Mouse (Mus musculus) frontal cortex, postnatal 14 days (tissue): Measurements from ENCODE around the gene Nup98.
A peak's percentile ranks its signal among the peaks of the same experiment; 100 is the strongest.

Experiments
- DNase-seq, 2 experiments: peaks; one replicate each; pipeline ENCODE4 v3.0.0; 2022; ENCODE audit warnings: low spot score in 2 of 2

Nup98 gene

DNA sequence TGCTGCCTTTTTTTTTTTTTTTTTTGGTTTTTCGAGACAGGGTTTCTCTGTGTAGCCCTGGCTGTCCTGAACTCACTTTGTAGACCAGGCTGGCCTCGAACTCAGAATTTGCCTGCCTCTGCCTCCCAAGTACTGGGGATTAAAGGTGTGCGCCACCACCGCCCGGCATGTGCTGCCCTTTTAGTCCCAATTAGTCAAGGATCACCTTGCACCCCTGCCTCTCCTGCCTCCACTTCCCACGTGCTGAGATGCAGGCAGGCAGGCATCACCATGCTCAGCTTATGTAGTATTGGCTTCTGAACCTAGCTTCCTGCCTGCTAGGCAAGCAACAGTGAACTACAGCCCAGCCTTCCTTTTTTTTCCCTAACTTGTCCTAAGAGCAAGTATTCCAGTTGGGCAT is 92.6 kb downstream of the Nup98 start:
- DNase-seq = no peak

DNA sequence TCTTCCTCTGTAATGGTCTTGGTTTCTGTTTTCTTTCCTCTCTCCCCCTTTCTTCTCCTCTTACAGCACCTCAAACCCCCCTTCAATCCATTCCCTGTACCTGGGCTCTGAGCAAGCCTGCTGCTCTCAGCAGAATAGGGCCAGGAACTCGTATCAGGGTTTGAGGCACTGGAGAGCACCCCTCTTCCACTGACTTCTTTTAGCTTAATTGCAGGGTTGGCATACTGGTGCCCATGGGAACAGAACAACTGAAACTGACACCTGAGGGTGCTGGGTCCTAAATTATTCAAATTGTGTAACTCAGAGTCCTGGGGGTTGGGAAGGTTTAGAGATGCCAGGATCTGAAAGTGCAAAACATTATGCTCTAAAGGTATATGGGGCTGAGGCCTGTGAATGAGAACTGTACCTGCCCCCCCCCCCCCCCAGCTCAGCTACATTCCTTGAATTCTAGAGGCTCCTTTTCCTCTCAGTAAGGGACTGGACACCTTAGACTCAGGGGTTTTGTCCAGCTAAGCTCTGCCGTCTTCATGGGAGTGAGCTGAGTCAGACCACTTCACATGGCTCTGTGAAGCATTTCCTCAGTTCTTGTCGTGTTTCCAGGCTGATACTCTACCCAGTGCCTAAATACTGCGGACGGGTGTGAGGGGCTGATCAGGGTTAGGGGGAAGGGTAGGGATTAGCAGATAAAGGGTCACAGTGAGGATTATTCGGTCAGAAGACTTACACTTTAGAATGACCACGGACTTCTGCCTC is 93.2 kb downstream of the Nup98 start, which contains the start of gene Chrna10:
Gene Chrna10, minus strand, starts transcription at position 250 of the 753 bp plus-strand sequence.
- no peak for DNase-seq

DNA sequence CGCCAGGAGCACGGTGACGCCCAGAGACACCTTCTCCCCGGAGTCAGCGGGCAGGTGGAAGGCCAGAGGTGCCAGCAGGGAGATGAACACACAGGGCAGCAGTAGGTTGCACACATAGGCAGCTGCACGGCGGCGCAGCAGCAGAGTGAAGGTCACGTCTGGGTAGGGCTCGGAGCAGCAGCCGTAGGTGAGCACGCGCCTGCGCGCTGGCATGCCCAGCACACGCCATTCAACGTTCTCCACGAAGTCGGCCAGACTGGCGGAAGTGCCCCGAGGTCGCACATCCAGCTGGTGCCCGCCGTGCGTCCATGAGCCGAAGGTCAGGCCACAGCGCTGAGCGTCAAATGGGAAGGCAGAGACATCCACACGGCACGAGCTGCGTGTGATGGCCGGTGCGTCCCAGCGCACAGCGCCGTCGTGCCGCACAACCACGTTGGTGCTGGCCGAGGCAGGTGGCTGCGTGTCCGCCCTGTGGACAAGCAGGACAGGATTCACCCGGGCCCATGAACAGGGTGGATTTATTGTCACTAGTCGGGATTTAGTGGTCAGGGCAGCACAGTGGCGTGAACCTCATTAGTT is 96.7 kb downstream of the Nup98 start:
- no peak for DNase-seq

DNA sequence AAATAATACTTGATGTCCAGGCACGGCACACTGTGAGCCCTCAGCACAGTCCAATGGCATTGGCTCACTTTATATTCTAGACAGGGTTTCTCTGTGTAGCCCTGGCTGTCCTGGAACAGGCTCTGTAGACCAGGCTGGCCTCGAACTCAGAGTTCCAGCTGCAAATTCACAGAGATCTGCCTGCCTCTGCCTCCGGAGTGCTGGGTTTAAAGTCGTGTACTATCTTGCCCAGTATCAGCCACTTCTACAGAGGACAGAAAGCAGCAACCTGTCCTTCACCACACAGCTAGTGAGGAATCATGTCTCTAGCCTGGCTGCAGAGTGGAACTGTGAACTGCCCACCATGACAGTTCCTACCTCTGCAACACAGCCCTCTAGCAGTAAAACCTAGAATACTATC is 100.2 kb downstream of the Nup98 start:
- DNase-seq = no peak

DNA sequence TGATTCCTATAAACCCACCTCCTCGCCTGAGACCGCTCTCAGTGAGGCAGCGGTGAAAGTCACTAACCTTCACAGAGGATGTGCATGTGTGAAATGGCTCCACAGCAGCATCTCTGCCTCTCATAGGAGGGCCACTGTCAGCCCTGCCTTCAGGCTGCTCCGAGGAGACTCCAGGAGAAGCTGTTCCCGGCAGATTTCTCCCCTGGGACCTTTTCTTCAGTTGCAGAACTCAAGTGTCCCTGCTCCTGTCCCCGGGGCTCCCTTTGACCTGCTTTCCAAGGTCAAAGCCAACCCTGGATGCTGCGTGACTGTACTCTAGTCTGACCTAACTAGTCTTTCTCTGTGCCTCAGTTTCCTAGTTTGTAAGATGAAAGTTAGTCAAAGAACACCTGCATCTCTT is 100.8 kb downstream of the Nup98 start, which contains the start of gene Art5:
Gene Art5, minus strand, starts transcription at position 319 of the 400 bp plus-strand sequence.
- DNase-seq = no peak

DNA sequence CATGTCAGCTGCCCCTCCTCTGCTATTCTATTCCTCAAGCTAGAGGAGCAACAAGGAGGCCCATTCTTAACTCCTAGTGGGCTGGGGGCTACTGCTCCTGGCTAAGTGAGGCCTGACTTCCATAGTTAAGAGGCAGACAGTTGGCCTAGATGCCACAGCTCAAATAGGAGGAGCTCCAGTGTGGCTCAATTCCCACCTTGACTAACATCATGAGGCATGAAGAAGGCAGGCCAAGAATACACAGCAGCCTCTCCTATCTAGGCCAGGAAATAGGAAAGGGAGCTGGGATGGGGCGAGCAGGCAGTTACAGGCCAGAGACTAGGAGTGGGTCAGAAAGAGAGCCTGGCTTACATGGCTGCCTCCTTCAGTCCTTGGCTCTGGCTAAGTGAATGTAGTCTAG is 101.8 kb downstream of the Nup98 start:
- no peak for DNase-seq

DNA sequence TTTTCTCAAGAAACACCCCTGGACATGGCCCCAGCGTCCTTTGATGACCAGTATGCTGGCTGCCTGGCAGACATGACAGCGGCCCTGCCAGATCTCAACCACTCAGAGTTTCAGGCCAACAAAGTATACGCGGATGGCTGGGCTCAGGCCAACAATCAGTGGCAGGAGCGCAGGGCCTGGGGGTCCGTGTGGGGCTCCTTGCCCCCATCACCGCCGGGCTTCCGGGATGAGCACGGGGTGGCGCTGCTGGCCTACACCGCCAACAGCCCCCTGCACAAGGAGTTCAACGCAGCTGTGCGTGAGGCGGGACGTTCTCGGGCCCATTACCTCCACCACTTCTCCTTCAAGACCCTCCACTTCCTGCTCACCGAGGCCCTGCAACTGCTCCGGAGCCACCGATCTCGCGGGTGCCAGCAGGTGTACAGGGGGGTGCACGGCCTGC is 103.3 kb downstream of the Nup98 start:
- no peak for DNase-seq

DNA sequence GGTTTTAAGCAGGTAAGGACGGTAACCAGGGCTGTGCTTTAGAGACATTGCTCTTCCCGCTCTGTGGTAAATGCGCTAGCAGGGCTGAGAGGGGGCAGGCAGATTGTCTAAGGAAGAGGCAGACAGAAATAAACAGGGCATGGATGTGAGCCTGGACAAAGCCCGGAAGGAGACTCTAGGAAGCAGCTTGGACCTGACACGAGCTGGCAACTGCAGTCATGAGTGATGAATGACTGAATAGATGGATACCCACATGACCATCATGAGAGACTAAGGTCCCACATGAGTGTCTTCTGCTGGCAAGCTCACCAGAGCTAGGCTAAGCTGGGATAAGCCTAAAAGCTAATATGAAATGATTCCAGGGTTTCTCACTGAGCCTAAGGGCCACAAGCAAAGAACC is 105.8 kb downstream of the Nup98 start:
- no peak for DNase-seq

DNA sequence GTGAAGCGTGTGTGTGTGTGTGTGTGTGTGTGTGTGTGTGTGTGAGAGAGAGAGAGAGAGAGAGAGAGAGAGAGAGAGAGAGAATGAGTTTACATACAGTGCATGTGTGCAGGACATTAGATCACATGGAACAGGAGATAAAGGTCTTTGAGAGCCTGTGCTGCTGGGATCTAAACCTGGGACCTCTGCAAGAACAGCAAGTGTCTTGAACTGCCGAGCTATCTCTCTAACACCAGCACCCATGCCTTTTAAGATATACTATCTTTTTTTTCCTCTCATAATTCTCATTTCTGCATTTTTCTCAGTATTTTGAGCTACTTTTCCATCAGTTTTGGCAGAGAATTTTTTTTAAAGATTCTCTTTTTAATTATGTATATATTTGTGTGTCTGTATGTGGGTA is 106.4 kb downstream of the Nup98 start:
- DNase-seq = no peak

DNA sequence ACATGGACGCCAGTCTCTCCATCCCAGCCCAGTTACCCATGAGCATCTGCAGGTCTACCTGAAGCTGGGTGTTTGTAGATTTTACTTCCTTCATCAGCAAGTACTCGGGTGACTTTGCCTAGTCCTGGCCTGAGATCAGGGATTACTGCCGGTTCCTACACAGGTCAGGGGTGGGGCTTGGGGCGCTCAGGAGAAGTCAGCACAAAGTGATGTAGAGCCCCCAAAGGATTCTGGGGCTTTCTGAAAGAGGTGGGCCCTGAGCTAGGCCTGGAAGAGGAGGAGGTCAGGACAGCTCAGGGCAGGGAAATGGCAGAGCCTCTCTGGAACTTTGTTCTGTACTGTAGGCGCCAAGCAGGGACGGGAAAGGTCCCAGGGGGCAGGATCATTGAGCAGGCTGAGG is 107.3 kb downstream of the Nup98 start:
- DNase-seq = no peak

DNA sequence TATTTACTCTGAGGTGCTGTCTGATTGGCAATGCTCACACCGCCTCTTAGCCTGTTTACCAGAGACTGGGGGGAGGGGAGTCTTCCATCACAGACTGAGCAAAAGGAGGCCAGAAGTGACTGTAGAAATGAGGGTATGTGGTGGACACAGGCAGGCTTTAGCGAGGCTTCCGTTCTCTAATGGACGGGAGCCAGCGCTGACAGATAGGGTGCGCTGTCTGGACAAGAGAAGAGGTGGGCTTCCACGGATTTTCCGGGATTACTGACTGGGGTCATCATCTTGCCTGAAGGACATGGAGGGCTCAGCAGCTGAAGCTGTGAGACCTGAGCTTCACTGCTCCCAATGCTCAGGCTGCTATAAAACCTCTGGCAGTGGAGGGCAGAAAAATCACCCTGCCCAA is 107.7 kb downstream of the Nup98 start:
- no peak for DNase-seq

DNA sequence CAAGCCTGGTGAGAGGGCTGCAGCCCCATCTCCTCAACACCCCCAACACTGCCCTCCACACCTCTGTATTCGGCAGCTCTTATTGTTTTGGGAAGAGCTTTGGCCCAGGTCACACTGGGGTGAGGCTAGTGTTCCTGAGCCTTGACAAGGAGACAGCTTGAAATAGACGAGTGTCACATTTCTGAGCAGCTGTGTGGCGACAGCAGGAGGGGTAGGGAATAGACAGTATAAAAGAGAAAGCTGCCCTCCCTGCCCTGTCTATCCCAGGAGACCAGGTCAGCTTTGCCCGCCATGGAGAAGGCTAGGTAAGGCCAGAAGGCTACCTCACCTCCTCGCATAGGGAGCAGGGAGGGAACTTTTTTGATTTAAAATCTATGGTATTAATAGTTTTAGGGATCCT is 108.5 kb downstream of the Nup98 start, which contains the start of gene Art1:
Gene Art1, plus strand, starts transcription at position 257 of the 400 bp plus-strand sequence.
- DNase-seq = no peak

DNA sequence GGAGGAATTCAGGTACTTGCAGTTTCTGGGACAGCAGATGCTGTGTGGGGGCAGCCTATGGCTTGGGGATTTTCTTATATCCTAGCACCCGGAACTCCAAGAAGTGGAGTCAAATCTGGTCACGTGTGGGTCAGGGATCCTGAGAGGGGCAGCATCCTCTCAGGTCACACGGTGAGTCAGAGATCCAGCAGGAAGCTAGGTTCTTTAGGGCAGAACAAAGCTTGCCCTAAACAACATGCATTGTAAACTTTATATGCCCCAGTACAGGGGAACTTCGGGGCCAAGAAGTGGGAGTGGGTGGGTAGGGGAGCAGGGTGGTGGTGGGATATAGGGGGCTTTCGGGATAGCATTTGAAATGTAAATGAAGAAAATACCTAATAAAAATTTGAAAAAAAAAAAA is 109.1 kb downstream of the Nup98 start:
- no peak for DNase-seq

DNA sequence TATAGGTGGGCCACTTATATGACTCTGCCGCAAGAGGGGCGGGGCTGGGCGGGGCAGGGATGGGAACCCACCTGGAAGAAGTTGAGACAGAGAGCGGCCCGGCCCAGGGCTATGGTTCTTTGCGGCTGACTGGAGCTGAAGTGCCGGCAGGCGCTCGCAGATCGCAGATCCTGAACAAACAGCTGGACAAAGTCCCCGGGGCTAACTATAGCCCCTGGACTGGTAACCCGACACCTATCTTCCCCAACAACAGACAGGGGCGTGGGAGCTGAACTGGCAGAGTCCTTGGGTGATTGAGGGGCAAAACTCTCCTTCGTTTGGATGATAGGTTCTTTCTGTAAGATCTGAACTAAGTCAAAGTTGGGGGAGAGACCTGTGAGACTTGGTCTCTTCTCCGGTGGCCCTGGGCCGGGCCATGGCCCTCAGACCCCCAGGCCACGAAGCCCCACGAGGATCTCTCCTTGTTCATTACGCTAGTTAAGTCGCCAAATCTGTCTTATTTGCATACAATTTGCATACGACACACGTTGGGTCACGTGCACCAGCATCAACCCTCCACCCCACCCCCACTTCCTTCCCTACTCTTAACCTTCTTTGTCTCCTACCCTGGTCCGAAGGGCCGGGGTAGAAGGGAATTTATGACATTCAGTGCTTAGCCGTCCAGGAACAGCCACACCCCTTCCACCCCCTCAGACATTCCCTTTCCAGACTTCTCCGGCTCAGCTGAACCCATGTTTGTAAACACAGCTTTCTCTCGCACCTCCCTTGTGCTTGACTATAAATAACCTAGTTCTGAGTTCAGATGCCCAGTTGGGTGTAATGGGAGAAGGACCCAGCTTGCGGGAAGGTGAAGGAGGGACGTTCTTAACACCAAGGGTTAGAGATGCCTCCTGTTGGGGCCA is 110.0 kb downstream of the Nup98 start:
- no peak for DNase-seq

DNA sequence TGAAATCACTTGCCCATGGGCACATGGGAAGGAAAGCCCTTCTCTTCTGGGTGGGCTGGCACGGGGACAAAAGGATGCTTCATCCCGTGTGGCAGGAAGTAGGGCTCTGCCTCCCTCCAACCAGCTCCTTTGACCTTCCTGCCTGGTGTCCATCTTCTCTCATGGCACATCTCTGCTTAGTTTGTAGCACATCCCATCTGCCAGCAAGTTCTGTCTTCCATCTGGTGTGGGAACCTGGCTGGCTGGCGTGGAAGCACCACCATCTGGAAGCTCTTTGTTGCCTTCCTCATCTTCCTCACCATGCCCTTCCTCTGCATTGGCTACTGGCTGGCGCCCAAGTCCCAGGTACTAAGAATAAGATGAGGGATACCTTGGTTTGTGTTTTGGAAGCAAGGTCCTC is 122.6 kb downstream of the Nup98 start:
- no peak for DNase-seq

DNA sequence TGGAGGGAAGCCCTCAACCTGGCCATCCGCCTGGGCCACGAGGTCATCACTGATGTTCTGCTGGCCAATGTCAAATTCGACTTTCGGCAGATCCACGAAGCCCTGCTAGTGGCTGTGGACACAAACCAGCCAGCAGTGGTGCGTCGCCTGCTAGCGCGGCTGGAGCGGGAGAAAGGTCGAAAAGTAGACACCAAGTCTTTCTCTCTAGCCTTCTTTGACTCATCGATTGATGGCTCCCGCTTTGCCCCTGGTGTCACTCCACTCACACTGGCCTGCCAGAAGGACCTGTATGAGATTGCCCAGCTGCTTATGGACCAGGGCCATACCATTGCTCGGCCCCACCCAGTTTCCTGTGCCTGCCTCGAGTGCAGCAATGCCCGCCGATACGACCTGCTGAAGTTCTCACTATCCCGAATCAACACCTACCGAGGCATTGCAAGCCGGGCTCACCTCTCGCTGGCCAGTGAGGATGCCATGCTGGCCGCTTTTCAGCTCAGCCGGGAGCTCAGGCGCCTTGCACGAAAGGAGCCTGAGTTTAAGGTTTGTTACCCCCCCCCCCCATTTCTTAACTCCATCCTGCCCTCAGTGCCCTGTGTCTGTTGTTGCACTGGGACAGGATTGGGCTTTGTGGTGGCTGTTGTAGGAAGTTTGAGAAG is 125.8 kb downstream of the Nup98 start:
- no peak for DNase-seq

DNA sequence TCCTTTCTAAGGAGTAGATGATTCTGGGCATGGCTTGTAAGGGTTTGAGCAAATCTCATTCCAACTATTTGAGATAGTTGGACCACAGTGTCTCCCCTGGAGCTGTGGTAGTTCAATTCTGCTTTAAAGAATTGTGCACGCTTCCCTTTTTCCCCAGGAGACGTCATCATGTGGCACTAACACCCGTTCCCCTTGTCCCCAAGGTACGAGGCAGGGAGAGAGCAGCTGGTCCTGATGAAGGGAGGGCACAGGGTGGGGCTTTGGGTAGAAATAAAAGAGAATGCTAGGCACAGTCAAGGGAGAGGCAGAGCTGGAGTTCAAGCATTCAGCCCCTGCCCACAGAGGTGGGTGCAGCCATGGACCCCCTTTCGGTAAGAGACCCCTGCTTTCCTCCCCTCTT is 127.2 kb downstream of the Nup98 start, which contains the start of gene Trpc2:
Gene Trpc2, plus strand, starts transcription at position 301 of the 400 bp plus-strand sequence.
- DNase-seq = no peak

DNA sequence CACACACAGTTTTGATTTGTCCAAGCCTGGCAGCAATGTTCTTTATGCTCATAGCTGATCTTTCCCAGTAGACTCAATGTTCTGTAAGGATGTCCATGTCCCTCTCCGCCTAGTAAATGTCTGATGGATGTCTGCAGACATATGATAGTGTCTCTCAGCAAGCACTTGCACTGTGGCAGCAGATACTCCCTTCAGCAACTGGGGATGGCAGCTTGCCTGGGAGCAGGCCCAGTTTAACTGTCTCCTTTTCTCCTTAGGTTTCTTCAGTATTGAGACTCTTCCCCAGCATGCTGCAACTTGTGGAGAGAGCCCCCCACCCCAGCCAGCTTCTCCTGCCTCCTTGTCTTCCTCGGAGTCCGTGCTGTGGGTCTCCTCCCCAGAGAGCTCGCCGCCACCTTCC is 128.2 kb downstream of the Nup98 start:
- DNase-seq = no peak

DNA sequence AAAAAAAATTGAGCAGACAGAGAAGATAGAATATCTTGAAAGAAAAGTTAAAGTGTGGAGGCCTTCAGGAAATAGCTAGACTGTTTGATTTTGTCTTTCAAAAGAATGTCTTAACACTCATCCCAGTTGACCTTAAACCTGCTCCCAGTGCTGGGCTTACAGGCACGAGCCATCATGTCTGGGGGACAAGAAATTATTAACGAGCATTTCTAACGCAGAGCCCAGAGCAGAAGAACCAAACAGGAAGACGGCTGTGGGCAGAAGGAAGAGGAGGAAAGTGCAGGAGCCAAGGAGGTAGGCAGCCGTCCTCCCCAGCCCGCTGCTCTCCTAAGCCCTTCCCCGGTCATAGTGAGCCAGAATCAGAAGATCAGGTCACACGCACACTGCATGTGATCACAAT is 129.7 kb downstream of the Nup98 start:
- DNase-seq = no peak

DNA sequence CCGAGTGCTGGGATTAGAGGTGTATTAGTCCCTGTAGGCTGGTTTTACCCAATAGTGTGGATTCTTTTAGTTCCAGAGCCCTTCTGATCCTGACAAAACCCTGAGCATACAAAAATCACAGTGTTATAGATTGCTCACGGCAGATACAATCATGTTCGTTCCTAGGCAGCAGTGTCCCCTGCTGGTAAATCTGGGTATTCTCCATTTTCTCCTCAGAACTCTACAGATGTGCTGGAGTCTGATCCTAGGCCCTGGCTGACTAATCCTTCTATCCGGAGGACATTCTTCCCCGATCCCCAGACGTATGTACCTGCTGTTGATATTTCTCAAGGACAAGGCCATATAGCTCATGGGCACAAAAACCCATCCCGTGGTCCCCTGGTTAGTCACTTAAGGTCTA is 131.5 kb downstream of the Nup98 start:
- peak in 1 of 2 experiments; percentile 23 for DNase-seq

DNA sequence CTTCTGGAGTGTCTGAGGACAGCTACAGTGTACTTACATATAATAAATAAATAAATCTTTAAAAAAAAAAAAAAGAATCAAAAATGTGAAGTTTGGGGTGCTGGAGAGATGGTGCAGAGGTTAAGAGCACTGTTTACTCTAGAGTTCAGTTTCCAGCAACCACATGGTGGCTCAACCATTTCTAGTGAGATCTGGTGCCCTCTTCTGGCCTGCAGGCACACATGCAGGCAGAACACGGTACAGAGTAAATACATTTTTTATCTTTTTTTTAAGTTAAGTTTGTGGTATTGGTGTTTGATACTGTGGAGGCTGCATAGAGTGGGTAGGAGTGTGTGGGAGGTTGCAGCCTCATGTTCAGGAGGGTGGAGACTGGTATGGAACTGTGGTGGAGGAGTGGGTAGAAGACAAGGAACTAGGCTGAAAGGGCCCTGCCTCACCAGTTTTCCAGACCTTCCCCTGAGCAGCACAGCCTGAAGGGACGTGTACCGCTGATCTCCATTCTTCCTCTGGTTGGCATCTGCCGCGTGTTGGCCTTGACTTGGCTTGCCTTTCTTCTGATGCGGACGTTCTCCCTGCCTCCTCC is 133.2 kb downstream of the Nup98 start:
- DNase-seq = no peak
